32 mouse cellular contexts compared by ENCODE assay signal in the genomic region with DNA sequence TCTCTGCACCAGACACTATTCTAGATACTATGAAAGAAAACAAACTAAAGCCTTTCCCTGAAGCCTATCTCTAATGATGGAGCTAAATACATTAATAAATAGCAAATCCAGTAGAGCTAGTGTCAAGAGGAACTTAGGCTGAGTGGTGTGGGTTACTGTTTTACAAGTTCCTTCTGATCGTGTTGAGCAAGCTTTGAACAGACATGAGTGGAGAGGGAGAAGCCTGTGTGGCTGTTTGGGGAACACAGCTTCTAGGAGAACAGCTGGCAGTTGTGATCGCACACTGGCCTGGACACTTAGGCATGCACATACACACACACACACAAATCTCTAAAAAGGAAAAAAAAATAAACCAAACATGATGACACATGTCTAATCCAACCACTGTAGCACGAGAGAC. TPM values are rescaled to one million over a fixed set of nuclear protein-coding genes. Genes with fewer than 3 reads are reported as not detected.
"Had no signal": no experiment of that assay in that cellular context is flagged by ENCODE, and none has a peak within 500 bp of the region (broad histone marks: within the 10 kb centered on the region; RNA-seq: fewer than 3 reads in every experiment).

No protein-coding gene starts in this region.

- H3K4me1 ChIP-seq: hindbrain, embryonic 10.5 days; hindbrain, embryonic 12.5 days; kidney, embryonic 15.5 days; limb, embryonic 13.5 days; limb, embryonic 15.5 days had no signal

- H3K27me3 ChIP-seq: heart, embryonic 12.5 days; hindbrain, embryonic 12.5 days; intestine, embryonic 15.5 days; kidney, embryonic 15.5 days; limb, embryonic 13.5 days; limb, embryonic 15.5 days; liver, embryonic 13.5 days had no signal

- H3K27ac ChIP-seq: heart, embryonic 10.5 days; hindbrain, embryonic 10.5 days; hindbrain, embryonic 12.5 days; hindbrain, embryonic 14.5 days; intestine, embryonic 15.5 days; kidney, embryonic 15.5 days; kidney, postnatal 0 days; limb, embryonic 13.5 days; limb, embryonic 15.5 days; liver, embryonic 13.5 days had no signal

- DNase-seq: gastrocnemius, postnatal 14 days; gastrocnemius, postnatal 36 days; heart, adult 18-20 months; heart, postnatal 10 days; heart, postnatal 4 days; kidney, adult 2 months; kidney, adult 9 months; kidney, postnatal 14 days; kidney, postnatal 36 days; layer of hippocampus, adult 9-11 months; layer of hippocampus, postnatal 36 days; left cerebral cortex, postnatal 4 days; liver, embryonic 13.5 days had no signal

- H3K4me2 ChIP-seq: heart, embryonic 12.5 days; hindbrain, embryonic 12.5 days; hindbrain, embryonic 14.5 days; intestine, embryonic 15.5 days; kidney, embryonic 15.5 days; limb, embryonic 13.5 days; limb, embryonic 15.5 days; liver, embryonic 11.5 days; liver, embryonic 13.5 days had no signal

- ATAC-seq: hindbrain, embryonic 16.5 days; inflammation-experienced regulatory T-cells, adult 6 months; intestine, embryonic 15.5 days; intestine, postnatal 0 days had no signal

- H3K9ac ChIP-seq: heart, embryonic 12.5 days; hindbrain, embryonic 12.5 days; hindbrain, embryonic 14.5 days; intestine, embryonic 15.5 days; kidney, embryonic 15.5 days; limb, embryonic 13.5 days; limb, embryonic 15.5 days; liver, embryonic 13.5 days had no signal

- H3K4me3 ChIP-seq: heart, embryonic 10.5 days; heart, embryonic 12.5 days; hindbrain, embryonic 10.5 days; hindbrain, embryonic 12.5 days; intestine, embryonic 15.5 days; kidney, embryonic 15.5 days; limb, embryonic 13.5 days; limb, embryonic 15.5 days; liver, embryonic 13.5 days had no signal

- H3K9me3 ChIP-seq: heart, embryonic 10.5 days; heart, embryonic 12.5 days; hindbrain, embryonic 10.5 days; hindbrain, embryonic 12.5 days; intestine, embryonic 15.5 days; kidney, embryonic 15.5 days; limb, embryonic 13.5 days; limb, embryonic 15.5 days; liver, embryonic 13.5 days had no signal

- H3K36me3 ChIP-seq: heart, embryonic 12.5 days; intestine, embryonic 15.5 days; liver, embryonic 13.5 days had no signal

RNA-seq across cellular contexts. Expression of a gene that starts 9.8 kb away (rescaled TPM):
- total RNA-seq: gastrocnemius, adult 18-20 months; gastrocnemius, adult 8-10 months; gastrocnemius, postnatal 14 days; gastrocnemius, postnatal 36 days; layer of hippocampus, adult 18-20 months; left cerebral cortex, adult 18-20 months had no signal
- polyA plus RNA-seq: inflammation-experienced regulatory T-cells, adult 6 months; intestine, postnatal 0 days; large intestine, adult 2 months had no signal
